9 mouse cellular contexts compared by ENCODE assay signal in genomic region chr14:12624256-12625130, GRCm38 (mm10).
DNase-seq lines count a peak whose midpoint lies in the region; ATAC-seq and TF ChIP-seq lines count a peak whose summit lies in the region.
"Had no signal": no experiment of that assay in that cellular context is flagged by ENCODE, and none has a peak within 500 bp of the region (broad histone marks: within the 10 kb centered on the region; RNA-seq: fewer than 3 reads in every experiment).

No protein-coding gene starts in this region.

- H3K27ac ChIP-seq in kidney, embryonic 16.5 days (ENCODE audit: low read length), result no peak overlapping the region
- no peak overlapping the region for H3K27ac ChIP-seq in layer of hippocampus, adult 2 months

- DNase-seq in kidney, postnatal 10 days, result peak; percentile 11
- DNase-seq in adrenal gland, adult 2 months, result peak; percentile 35
- DNase-seq in embryo, embryonic 11 days, result peak; percentile 29
- peak in 1 of 2 experiments; percentile 61 for DNase-seq in layer of hippocampus, adult 2 months (ENCODE audit: low spot score in 2 of 2)
- DNase-seq in right cerebral cortex, adult 2 months (ENCODE audit: low spot score in 2 of 2), result peak; percentile 55 to 56
- no peak for DNase-seq in lung, adult 18-20 months
- DNase-seq in c-Kit-positive CD71-positive TER-119-positive erythroid progenitor cells, embryonic 14.5 days (ENCODE audit: low spot score), result no peak

- ATAC-seq in kidney, embryonic 16.5 days (ENCODE audit: low FRiP score, low TSS enrichment), result no peak; the same call in 1 of the 2 replicates

- no peaks in the 10 kb centered on the region for H3K27me3 ChIP-seq in kidney, embryonic 16.5 days (ENCODE audit: insufficient read depth, low read length)
- H3K27me3 ChIP-seq: megakaryocyte, embryonic 14.5 days had no signal

- H3K9me3 ChIP-seq in kidney, embryonic 16.5 days (ENCODE audit: low read length), result no peaks in the 10 kb centered on the region
- H3K9me3 ChIP-seq: megakaryocyte, embryonic 14.5 days had no signal

- WGBS in kidney, embryonic 16.5 days, result 76% methylated on average over 11 of the region's 11 CpGs

- H3K4me2 ChIP-seq in kidney, embryonic 16.5 days (replicated peaks; ENCODE audit: low read depth, low read length), result no peak overlapping the region

- H3K9ac ChIP-seq in kidney, embryonic 16.5 days (replicated peaks; ENCODE audit: low read length), result no peak overlapping the region

- peak; percentile 83 for TF ChIP-seq CTCF in layer of hippocampus, adult 2 months (conservative IDR thresholded peaks at IDR 0.05)

- no peak overlapping the region for H3K4me3 ChIP-seq in kidney, embryonic 16.5 days (ENCODE audit: low read length)
- no peak overlapping the region for H3K4me3 ChIP-seq in layer of hippocampus, adult 2 months
- H3K4me3 ChIP-seq: megakaryocyte, embryonic 14.5 days had no signal

- H3K36me3 ChIP-seq in kidney, embryonic 16.5 days (ENCODE audit: insufficient read depth, low read length), result no peaks in the 10 kb centered on the region

- no peaks in the 10 kb centered on the region for H3K4me1 ChIP-seq in kidney, embryonic 16.5 days (ENCODE audit: insufficient read depth, low read length)
- H3K4me1 ChIP-seq: megakaryocyte, embryonic 14.5 days had no signal

Comparison
In these comparisons a context has a peak if more than half of its experiments do, and no peak if none do; other contexts are left out.
1. DNase-seq: peak in kidney, postnatal 10 days (single experiment), adrenal gland, adult 2 months (single experiment), embryo, embryonic 11 days (single experiment) and right cerebral cortex, adult 2 months (2 of 2); none in lung, adult 18-20 months (0 of 2) and c-Kit-positive CD71-positive TER-119-positive erythroid progenitor cells, embryonic 14.5 days (single experiment).